Mouse (Mus musculus): ENCODE measurements at regions not wholly inside any gene's neighbourhood (a gene's known extent, or its start where the extent isn't known, plus 50 kb on each side); places are given as distances from the start of the nearest gene placed in this dataset.

DNA sequence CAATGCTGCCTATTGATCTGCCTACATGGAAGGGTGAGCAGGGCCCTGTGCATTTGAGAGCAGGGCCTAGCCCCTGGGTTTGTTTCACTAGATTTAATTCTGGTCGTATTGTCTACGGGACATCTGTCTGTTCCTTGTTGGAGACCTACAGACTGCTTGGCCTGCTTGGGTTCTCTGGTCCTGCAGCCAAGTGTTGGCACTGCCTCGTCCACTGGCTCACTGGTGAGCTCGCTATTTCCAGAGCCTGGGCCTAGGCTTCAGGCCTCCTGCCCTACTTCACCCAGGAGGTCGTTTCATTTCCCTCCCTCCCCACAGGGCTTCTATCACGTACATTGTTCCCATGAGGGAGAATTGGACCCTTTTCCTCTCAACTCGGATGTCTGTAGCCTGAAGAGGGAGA is 62.2 kb upstream of the Blcap start:
- DNase-seq (ENCODE audit: low spot score in 2 of 2): no peak

DNA sequence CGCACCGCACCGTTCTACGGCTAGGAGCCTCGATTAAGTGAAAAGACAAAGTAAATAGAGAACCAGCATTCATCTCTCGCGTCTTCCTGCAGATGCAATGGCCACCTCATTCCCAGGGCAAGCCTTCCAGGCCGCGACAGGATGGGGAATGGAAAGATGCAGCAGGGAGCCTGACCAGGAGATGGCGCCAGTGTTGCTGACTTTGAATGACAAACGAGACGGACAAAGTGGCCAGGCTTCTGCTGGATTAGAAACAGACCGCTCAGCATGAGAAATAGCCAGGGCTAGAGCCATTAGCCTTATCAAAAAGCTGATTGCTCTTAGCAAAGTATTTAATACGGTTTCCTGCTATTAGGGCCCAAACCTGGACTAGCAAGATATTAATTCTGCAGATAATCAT is 64.6 kb upstream of the Blcap start:
- peak; percentile 48 to 72 for DNase-seq (ENCODE audit: low spot score in 2 of 2)

DNA sequence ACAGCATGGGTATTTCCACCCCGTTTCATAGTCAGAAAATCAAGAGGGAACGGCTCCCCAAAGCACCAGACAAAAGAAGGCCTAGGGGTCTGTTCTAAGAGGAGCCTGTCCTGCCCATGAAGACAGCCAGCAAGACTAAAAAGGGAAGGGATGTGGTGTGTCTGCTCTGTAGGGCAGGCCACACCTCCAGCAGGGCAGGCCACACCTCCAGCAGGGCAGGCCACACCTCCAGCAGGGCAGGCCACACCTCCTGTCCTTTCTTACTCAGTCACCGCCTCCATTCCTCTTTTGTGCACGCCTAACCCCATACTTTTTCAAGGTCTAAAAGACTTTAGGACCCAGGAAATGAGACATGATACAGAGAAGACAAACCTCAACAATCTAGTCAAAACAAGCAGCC is 69.8 kb upstream of the Blcap start:
- DNase-seq (ENCODE audit: low spot score in 2 of 2): no peak

DNA sequence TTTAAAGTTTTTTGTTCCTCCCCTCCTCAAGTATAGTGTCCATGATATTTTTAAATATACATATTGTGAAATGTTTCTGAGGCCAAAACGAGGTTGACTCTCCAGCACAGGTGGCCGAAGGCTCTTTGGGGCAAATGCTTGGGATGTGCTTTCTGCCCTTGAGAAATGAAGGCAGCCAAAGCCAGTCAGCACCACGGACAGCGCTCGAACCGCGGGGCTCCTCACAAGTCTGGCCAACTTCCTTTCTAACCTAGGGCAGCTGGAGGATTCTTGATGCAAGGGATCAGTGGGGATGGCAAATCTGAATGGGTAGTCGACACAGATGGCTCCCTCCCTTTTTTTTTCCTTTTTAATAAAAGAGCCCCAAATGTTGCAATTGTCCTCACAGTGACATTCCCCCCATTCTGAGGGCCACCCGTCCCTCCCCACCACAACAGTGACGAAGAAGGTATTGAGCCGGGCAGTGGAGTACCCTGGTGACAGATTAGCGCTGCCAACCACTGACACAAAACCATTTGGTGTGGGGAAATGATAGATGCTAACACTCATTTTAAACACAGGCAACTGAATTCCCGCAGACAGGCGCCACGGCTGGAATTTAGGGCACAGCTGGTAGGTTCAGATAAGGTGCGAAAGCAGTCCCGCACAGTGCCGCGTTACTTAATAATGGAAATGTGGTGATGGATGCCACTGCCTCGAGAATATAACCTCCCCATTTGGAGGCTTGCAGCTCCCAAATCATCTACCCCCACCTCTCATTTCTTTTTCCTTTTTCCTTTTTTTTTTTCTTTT is 73.4 kb upstream of the Ctnnbl1 start:
- DNase-seq (ENCODE audit: low spot score in 2 of 2): peak; percentile 26 to 75

DNA sequence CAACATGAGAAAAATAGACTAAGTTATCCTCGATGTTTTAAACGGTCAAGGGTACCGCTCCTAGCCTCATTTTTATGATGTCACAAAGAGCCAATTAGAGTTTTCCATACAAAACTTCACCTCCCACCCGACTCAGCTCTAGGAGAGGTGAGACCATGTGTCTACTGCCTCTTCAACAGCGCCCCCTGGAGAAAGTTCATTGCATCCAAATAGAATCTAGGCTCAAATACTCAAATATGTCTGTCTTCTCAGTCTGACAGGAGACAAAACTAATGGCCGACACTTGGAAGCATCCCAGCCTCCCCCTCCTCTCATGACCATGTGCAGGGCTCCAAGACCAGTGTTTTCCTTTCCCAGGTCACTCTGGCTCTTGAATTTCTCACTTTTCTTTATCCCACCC is 72.7 kb upstream of the Ctnnbl1 start:
- no peak for DNase-seq (ENCODE audit: low spot score in 2 of 2)

DNA sequence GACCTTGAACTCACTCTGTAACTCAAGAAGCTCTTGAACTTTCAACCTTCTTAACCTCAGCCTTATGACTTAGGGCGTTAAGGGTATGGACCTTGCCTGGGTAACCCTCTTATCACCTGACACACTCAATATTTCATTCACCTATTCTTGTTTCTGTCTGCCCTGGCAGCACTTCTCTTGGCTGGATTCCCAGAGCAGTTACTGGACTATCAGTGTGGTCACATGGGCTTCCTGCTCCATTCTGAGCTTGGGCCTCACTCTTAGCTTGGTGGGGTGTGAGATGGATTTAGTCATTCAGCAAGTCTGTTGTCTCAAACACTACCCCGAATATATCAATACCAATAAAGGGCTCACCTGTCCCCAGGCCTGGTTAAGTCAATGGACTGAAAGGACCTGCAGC is 67.0 kb upstream of the Ctnnbl1 start:
- DNase-seq (ENCODE audit: low spot score in 2 of 2): no peak

DNA sequence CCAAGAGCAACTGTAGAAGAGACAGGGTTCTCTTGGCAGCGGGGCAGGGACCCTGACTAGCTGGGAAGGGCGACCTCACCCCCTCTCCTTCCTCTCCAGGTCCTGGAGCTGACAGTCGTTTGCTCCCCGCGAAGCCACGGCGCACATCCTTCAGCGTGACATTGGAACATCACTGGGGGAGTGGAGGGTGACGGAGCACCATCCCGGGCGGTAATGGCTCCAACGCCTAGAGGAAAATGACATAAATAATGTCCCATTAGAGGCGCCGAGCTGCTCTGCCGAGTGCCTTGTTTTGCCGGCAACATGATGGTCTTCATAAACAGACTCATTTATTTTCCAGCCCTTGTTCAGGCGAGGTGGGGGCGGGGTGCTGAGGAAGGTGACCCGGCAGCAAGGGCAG is 62.3 kb upstream of the Ctnnbl1 start:
- DNase-seq (ENCODE audit: low spot score in 2 of 2): no peak

DNA sequence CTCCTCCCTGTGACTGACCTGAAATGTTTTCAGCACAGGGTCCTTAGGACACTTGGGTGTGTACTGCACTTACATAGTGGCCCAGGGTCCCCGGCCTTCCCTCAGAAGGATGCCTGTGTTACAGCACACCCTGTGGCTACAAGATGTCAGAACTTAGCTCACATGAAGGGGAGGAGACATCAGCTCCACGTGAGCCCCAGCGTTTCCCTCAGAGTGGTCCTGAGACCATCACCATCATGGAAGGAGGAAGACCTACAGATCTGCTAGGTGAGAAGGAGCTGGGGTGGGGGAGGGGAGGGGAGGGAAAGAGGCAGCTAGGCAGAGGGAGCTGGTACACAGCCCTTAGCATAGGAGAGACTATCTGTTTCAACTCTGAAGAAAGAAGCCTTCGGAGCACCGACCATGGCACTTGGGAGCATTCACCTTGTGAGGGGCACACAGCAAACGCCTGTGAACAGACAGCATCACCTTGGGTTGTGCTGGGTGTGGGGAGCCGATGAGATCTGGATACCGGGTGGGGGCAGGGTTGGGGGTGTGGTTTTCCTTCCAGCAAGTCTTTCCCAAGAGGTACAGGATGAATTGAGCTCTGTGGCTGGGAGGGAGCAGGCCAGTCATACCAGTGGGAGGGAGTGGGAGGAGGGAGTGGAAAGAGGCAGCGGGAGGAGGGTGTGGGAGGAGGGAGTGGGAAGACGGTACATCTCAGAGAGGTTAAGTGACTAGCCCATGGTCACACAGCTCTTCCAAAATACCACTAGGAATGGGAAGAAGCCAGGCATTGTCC is 60.6 kb upstream of the Ctnnbl1 start:
- no peak for DNase-seq (ENCODE audit: low spot score in 2 of 2)

DNA sequence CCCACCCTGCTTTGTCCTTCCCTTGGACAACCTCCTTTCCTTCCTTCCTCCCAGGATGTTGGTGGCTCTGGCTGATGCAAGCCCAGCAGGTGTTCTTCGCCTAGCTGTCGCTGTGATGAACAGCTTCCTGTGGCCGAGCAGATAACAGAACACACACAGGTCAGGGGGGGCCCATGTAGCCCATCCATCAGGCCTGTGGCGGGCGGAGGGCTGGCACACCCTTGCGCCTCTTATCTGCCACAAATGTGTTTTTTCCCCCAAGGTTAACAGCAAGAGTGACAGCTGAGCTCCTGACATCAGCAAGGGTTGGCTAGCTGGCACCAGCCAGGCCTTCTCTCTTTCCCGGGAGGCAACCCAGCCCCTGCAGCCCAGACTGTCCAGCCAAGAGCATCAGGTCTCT is 59.9 kb upstream of the Ctnnbl1 start:
- DNase-seq (ENCODE audit: low spot score in 2 of 2): no peak

DNA sequence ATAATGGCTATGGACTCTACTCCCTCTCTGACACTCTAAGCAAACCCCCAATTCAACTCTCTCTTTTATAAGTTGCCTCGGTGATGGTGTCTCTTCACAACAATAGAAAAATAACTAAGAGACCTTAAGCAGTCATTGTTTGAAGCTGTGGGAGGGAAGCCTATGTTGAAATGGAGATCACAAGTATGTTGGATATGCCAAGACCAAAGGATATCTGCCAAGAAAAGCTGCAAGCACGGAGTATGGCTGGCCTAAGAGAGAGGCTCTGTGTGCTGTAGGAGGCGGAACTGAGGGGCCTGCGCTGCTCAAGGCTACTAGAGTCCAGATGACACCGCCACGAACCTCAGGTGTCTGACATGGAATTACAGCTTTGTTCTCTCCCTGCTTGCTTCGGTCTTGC is 55.3 kb upstream of the Ctnnbl1 start:
- DNase-seq (ENCODE audit: low spot score in 2 of 2): no peak
